ENCODE assay signal across 9 mouse cellular contexts in the genomic region with DNA sequence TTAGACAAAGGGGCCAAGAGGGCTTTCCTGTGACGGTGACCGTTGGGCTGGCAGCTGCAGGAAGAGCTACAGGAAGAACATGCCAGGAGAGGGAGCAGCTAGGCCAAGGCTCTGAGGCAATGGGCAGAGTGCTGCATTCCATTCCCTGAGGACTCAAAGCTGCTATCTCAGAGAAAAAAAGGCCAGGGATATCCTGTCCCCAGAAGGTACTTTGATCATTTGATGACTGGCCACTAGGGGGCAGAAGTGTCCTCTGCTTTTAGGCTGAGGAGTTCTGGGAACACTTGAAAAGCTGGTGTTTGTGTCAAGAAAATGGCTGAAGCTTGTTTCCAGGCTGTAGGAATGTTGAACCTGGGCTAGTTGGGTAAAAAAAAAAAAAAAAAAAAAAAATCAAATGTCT. TPM values are rescaled to one million over a fixed set of nuclear protein-coding genes. Genes with fewer than 3 reads are reported as not detected.
DNase-seq lines count a peak whose midpoint lies in the region; ATAC-seq and TF ChIP-seq lines count a peak whose summit lies in the region.
"Had no signal": no experiment of that assay in that cellular context is flagged by ENCODE, and none has a peak within 500 bp of the region (broad histone marks: within the 10 kb centered on the region; RNA-seq: fewer than 3 reads in every experiment).

No protein-coding gene starts in this region.

- no peak overlapping the region for H3K27ac ChIP-seq in bone marrow macrophage, adult 2 months (ENCODE audit: insufficient read depth, low read depth, low read length)
- H3K27ac ChIP-seq in heart, embryonic 14.5 days (replicated peaks in 1 of 2; ENCODE audit: control insufficient read depth in 1 of 2, insufficient read depth in 1 of 2, low read depth in 2 of 2, low read length in 2 of 2) = no peak overlapping the region
- H3K27ac ChIP-seq in liver, postnatal 0 days (ENCODE audit: low read depth) = no peak overlapping the region
- no peak overlapping the region for H3K27ac ChIP-seq in neural tube, embryonic 15.5 days (replicated peaks)
- no peak overlapping the region for H3K27ac ChIP-seq in thymus, adult 2 months (ENCODE audit: control insufficient read depth, insufficient read depth, low read length)
- H3K27ac ChIP-seq: embryonic facial prominence, embryonic 13.5 days had no signal

- no peaks in the 10 kb centered on the region for H3K4me1 ChIP-seq in bone marrow macrophage, adult 2 months (ENCODE audit: control insufficient read depth, insufficient read depth, low read length)
- H3K4me1 ChIP-seq in heart, embryonic 14.5 days (ENCODE audit: control insufficient read depth in 2 of 2, insufficient read depth in 2 of 2, low read length in 2 of 2) = peaks cover 8 to 12% of the 10 kb centered on the region in 2 experiments; a peak in 3 of 4 replicates
- no peaks in the 10 kb centered on the region for H3K4me1 ChIP-seq in liver, postnatal 0 days (ENCODE audit: insufficient read depth)
- H3K4me1 ChIP-seq in neural tube, embryonic 15.5 days = no peaks in the 10 kb centered on the region
- no peaks in the 10 kb centered on the region for H3K4me1 ChIP-seq in thymus, adult 2 months (replicated peaks; ENCODE audit: control insufficient read depth, insufficient read depth, low read length)

- no peaks in the 10 kb centered on the region for H3K27me3 ChIP-seq in heart, embryonic 14.5 days (ENCODE audit: control insufficient read depth, insufficient read depth, low read length)
- no peaks in the 10 kb centered on the region for H3K27me3 ChIP-seq in liver, postnatal 0 days (ENCODE audit: insufficient read depth, low read length)
- H3K27me3 ChIP-seq in neural tube, embryonic 15.5 days (replicated peaks) = no peaks in the 10 kb centered on the region
- no peaks in the 10 kb centered on the region for H3K27me3 ChIP-seq in thymus, adult 2 months (ENCODE audit: control insufficient read depth, insufficient read depth, low read length)
- H3K27me3 ChIP-seq: embryonic facial prominence, embryonic 13.5 days had no signal

- no peaks in the 10 kb centered on the region for H3K9me3 ChIP-seq in heart, embryonic 14.5 days (ENCODE audit: control insufficient read depth, low read length)
- H3K9me3 ChIP-seq in liver, postnatal 0 days (ENCODE audit: low read length) = no peaks in the 10 kb centered on the region
- H3K9me3 ChIP-seq in neural tube, embryonic 15.5 days (replicated peaks) = no peaks in the 10 kb centered on the region
- H3K9me3 ChIP-seq: embryonic facial prominence, embryonic 13.5 days had no signal

- TF ChIP-seq POLR2A in bone marrow macrophage, adult 2 months (IDR thresholded peaks at IDR 0.05; ENCODE audit: borderline replicate concordance, low read depth, low read length) = no peak
- no peak for TF ChIP-seq POLR2A in thymus, adult 2 months (IDR thresholded peaks at IDR 0.05; ENCODE audit: control insufficient read depth, extremely low read depth, insufficient read depth, low read length, poor library complexity)

- H3K4me3 ChIP-seq in bone marrow macrophage, adult 2 months (ENCODE audit: insufficient read depth, low read length) = no peak overlapping the region
- no peak overlapping the region for H3K4me3 ChIP-seq in heart, embryonic 14.5 days (ENCODE audit: control insufficient read depth in 1 of 2, insufficient read depth in 1 of 2, low read depth in 1 of 2, low read length in 2 of 2)
- no peak overlapping the region for H3K4me3 ChIP-seq in liver, postnatal 0 days (ENCODE audit: low read depth, low read length)
- no peak overlapping the region for H3K4me3 ChIP-seq in neural tube, embryonic 15.5 days (replicated peaks)
- no peak overlapping the region for H3K4me3 ChIP-seq in thymus, adult 2 months (ENCODE audit: control insufficient read depth, insufficient read depth, low read length)
- H3K4me3 ChIP-seq: embryonic facial prominence, embryonic 13.5 days had no signal

- no peak overlapping the region for H3K9ac ChIP-seq in heart, embryonic 14.5 days (ENCODE audit: low read length)
- no peak overlapping the region for H3K9ac ChIP-seq in liver, postnatal 0 days (replicated peaks)
- no peak overlapping the region for H3K9ac ChIP-seq in neural tube, embryonic 15.5 days (replicated peaks)
- H3K9ac ChIP-seq: embryonic facial prominence, embryonic 13.5 days had no signal

- DNase-seq in CD4-positive, CD25-positive, alpha-beta regulatory T cell, adult 2 months (ENCODE audit: low read depth, low spot score) = peak; percentile 83
- DNase-seq in kidney, postnatal 14 days = peak; percentile 88
- peak; percentile 79 for DNase-seq in liver, postnatal 0 days
- peak; percentile 77 for DNase-seq in thymus, adult 2 months

- 6% methylated on average over 2 of the region's 2 CpGs for WGBS in heart, embryonic 14.5 days
- 23% methylated on average over 2 of the region's 2 CpGs for WGBS in liver, postnatal 0 days (ENCODE audit: insufficient replicate concordance)
- WGBS in neural tube, embryonic 15.5 days = 54% methylated on average over 2 of the region's 2 CpGs
- WGBS in thymus, adult 2 months = 68% methylated on average over 2 of the region's 2 CpGs

- H3K4me2 ChIP-seq in heart, embryonic 14.5 days (ENCODE audit: low read length) = no peak overlapping the region
- no peak overlapping the region for H3K4me2 ChIP-seq in liver, postnatal 0 days (ENCODE audit: low read depth, low read length)
- no peak overlapping the region for H3K4me2 ChIP-seq in neural tube, embryonic 15.5 days
- H3K4me2 ChIP-seq: embryonic facial prominence, embryonic 13.5 days had no signal

- peak; percentile 59; the same call in 1 of the 2 replicates for ATAC-seq in erythroid progenitor cell, adult 5-6 weeks (replicated peaks; ENCODE audit: low FRiP score, poor library complexity, severe bottlenecking)
- 0 out of 2 replicates have a peak, but pooled peaks have one; percentile 23 for ATAC-seq in heart, embryonic 14.5 days (ENCODE audit: insufficient number of reproducible peaks, insufficient read depth, low FRiP score, low read depth)
- 0 out of 2 replicates have a peak, but pooled peaks have one; percentile 13 for ATAC-seq in liver, postnatal 0 days
- peak; percentile 69; the same call in 1 of the 2 replicates for ATAC-seq in neural tube, embryonic 15.5 days (ENCODE audit: low FRiP score)

- H3K36me3 ChIP-seq in heart, embryonic 14.5 days (ENCODE audit: control insufficient read depth, insufficient read depth, low read length) = no peaks in the 10 kb centered on the region
- H3K36me3 ChIP-seq in liver, postnatal 0 days (replicated peaks; ENCODE audit: insufficient read depth, low read length) = no peaks in the 10 kb centered on the region
- H3K36me3 ChIP-seq in neural tube, embryonic 15.5 days = no peaks in the 10 kb centered on the region
- H3K36me3 ChIP-seq in thymus, adult 2 months (ENCODE audit: control insufficient read depth, insufficient read depth, low read length) = no peaks in the 10 kb centered on the region
- H3K36me3 ChIP-seq: embryonic facial prominence, embryonic 13.5 days had no signal

- no peak for TF ChIP-seq EP300 in liver, postnatal 0 days (IDR thresholded peaks at IDR 0.05; ENCODE audit: low read depth)

- TF ChIP-seq CTCF in bone marrow macrophage, adult 2 months (IDR thresholded peaks at IDR 0.05; ENCODE audit: low read depth, low read length) = 0 out of 2 replicates have a peak, but pooled peaks have one; percentile 20
- TF ChIP-seq CTCF in liver, postnatal 0 days (IDR thresholded peaks at IDR 0.05; ENCODE audit: low read depth) = peak; percentile 85
- 0 out of 2 replicates have a peak, but pooled peaks have one; percentile 13 for TF ChIP-seq CTCF in thymus, adult 2 months (IDR thresholded peaks at IDR 0.05; ENCODE audit: borderline replicate concordance, control insufficient read depth, extremely low read depth, insufficient read depth, low read length, poor library complexity)

RNA-seq across cellular contexts. Expression of gene Rab7b, which starts 23.9 kb away (rescaled TPM):
- 115 and 157 TPM in 2 replicates for polyA plus RNA-seq in bone marrow macrophage, adult 2 months (2012; ENCODE audit: insufficient read depth, insufficient read length, missing spikeins)
- total RNA-seq in erythroid progenitor cell, adult 5-6 weeks (2015; ENCODE audit: low replicate concordance) = 0.72 and 1.3 TPM in 2 replicates
- total RNA-seq in erythroid progenitor cell, adult 5-6 weeks (2017; ENCODE audit: low replicate concordance) = 1.7 and 4.2 TPM in 2 replicates
- polyA plus RNA-seq in heart, embryonic 14.5 days (2014; fragmentation: Nextera tagmentation; extraction: Ambion mirVana) = 2.0 and 2.3 TPM in 2 replicates
- polyA plus RNA-seq in liver, postnatal 0 days (2015; fragmentation: Nextera tagmentation; extraction: Ambion mirVana) = 2.3 and 2.4 TPM in 2 replicates
- 1.4 and 1.9 TPM in 2 replicates for polyA plus RNA-seq in neural tube, embryonic 15.5 days (2015; fragmentation: Nextera tagmentation; extraction: Ambion mirVana)
- polyA plus RNA-seq in thymus, adult 2 months (2012; rRNA removed) = 4.7 and 8.0 TPM in 2 replicates

RNA-seq across cellular contexts. Expression of gene Slc26a9, which starts 31.4 kb away (rescaled TPM):
- polyA plus RNA-seq in bone marrow macrophage, adult 2 months (2012; ENCODE audit: insufficient read depth, insufficient read length, missing spikeins) = not detected in 2 replicates
- total RNA-seq in erythroid progenitor cell, adult 5-6 weeks (2015; ENCODE audit: low replicate concordance) = not detected in 2 replicates
- not detected in 2 replicates for total RNA-seq in erythroid progenitor cell, adult 5-6 weeks (2017; ENCODE audit: low replicate concordance)
- polyA plus RNA-seq in heart, embryonic 14.5 days (2014; fragmentation: Nextera tagmentation; extraction: Ambion mirVana) = 0.07 and 0.23 TPM in 2 replicates
- not detected in 2 replicates for polyA plus RNA-seq in liver, postnatal 0 days (2015; fragmentation: Nextera tagmentation; extraction: Ambion mirVana)
- 0.09 and 0.10 TPM in 2 replicates for polyA plus RNA-seq in neural tube, embryonic 15.5 days (2015; fragmentation: Nextera tagmentation; extraction: Ambion mirVana)
- polyA plus RNA-seq in thymus, adult 2 months (2012; rRNA removed) = 0.99 and 1.1 TPM in 2 replicates
- polyA plus RNA-seq: embryonic facial prominence, embryonic 13.5 days had no signal

Comparison
In these comparisons a context has a peak if more than half of its experiments do, and no peak if none do; other contexts are left out.
1. CTCF ChIP-seq: peak in every context shown above with its lines; median percentile 85 in liver, postnatal 0 days; 20 in bone marrow macrophage, adult 2 months; 13 in thymus, adult 2 months.
2. ATAC-seq: peak in every context shown above with its lines; median percentile 69 in neural tube, embryonic 15.5 days; 59 in erythroid progenitor cell, adult 5-6 weeks; 23 in heart, embryonic 14.5 days; 13 in liver, postnatal 0 days.
3. RNA of gene Rab7b, which starts 23.9 kb away (polyA plus RNA-seq): 115 to 157 TPM in bone marrow macrophage, adult 2 months; 4.7 to 8.0 TPM in thymus, adult 2 months, 2.3 to 2.4 TPM in liver, postnatal 0 days, 2.0 to 2.3 TPM in heart, embryonic 14.5 days and 1.4 to 1.9 TPM in neural tube, embryonic 15.5 days; every median in the first group is over 10 times any median in the second.
4. Peak in every context shown above with its lines, with median percentiles within 50 percentile points of each other: DNase-seq.